Mouse (Mus musculus) E14TG2a.4 (cell line): ENCODE results near the gene Fbxo41.

ENCODE experiments used
- CTCF ChIP-seq: conservative IDR thresholded peaks from 2 replicates; pipeline ENCODE4 v1.5.1; 2014; ENCODE audit warnings: low read length
- POU5F1 ChIP-seq: IDR thresholded peaks from 2 replicates; pipeline ENCODE4 v1.6.1; 2014; ENCODE audit warnings: low read length, borderline replicate concordance

- TF ChIP-seq CTCF (no peak), POU5F1 (no peak)
These were observed 61.7 kb downstream of the Fbxo41 start for GRCm38 (mm10) chr6:85441142-85441541.
